In genomic region chr17:49327524-49327923, GRCm38 (mm10) we compare ENCODE assay signal across 28 mouse cellular contexts.
A peak's percentile ranks its signal among the peaks of the same experiment; 100 is the strongest.
DNase-seq lines count a peak whose midpoint lies in the region; ATAC-seq and TF ChIP-seq lines count a peak whose summit lies in the region.
"Had no signal": no experiment of that assay in that cellular context is flagged by ENCODE, and none has a peak within 500 bp of the region (broad histone marks: within the 10 kb centered on the region; RNA-seq: fewer than 3 reads in every experiment).

No protein-coding gene starts in this region.

- H3K36me3 ChIP-seq in forebrain, embryonic 13.5 days (ENCODE audit: poor library complexity, severe bottlenecking) = no peaks in the 10 kb centered on the region
- H3K36me3 ChIP-seq in forebrain, embryonic 12.5 days (replicated peaks) = no peaks in the 10 kb centered on the region
- no peaks in the 10 kb centered on the region for H3K36me3 ChIP-seq in forebrain, postnatal 0 days (ENCODE audit: insufficient read depth)
- H3K36me3 ChIP-seq: embryonic facial prominence, embryonic 12.5 days; G1E; heart, embryonic 12.5 days; heart, embryonic 15.5 days; hindbrain, embryonic 10.5 days; hindbrain, embryonic 13.5 days; intestine, embryonic 15.5 days had no signal

- no peaks in the 10 kb centered on the region for H3K9me3 ChIP-seq in forebrain, embryonic 13.5 days (replicated peaks)
- H3K9me3 ChIP-seq in forebrain, embryonic 12.5 days = no peaks in the 10 kb centered on the region
- no peaks in the 10 kb centered on the region for H3K9me3 ChIP-seq in forebrain, postnatal 0 days (ENCODE audit: low read length)
- H3K9me3 ChIP-seq: embryonic facial prominence, embryonic 12.5 days; heart, embryonic 12.5 days; heart, embryonic 15.5 days; hindbrain, embryonic 10.5 days; hindbrain, embryonic 13.5 days; intestine, embryonic 15.5 days had no signal

- WGBS in forebrain, embryonic 13.5 days = 40% methylated on average over 4 of the region's 4 CpGs
- 43% methylated on average over 4 of the region's 4 CpGs for WGBS in forebrain, embryonic 12.5 days
- WGBS in forebrain, postnatal 0 days = 30% methylated on average over 4 of the region's 4 CpGs

- TF ChIP-seq CTCF in forebrain, postnatal 0 days (IDR thresholded peaks at IDR 0.05; ENCODE audit: low read depth) = no peak

- DNase-seq in retina, postnatal 1 day = peak; percentile 17
- DNase-seq in retina, embryonic 14.5 days (ENCODE audit: low spot score) = no peak
- peak; percentile 27 for DNase-seq in forebrain, postnatal 0 days
- DNase-seq in frontal cortex, postnatal 14 days (ENCODE audit: low spot score in 2 of 2) = no peak
- DNase-seq in c-Kit-positive CD71-positive TER-119-positive erythroid progenitor cells, embryonic 14.5 days (ENCODE audit: low spot score) = no peak
- DNase-seq: adrenal gland, adult 2 months; adrenal gland, postnatal 14 days; B cell, adult 2 months; cerebellum, adult 18-20 months; cerebellum, adult 9-10 months; cerebellum, postnatal 14 days; gastrocnemius, postnatal 25 days; heart, adult 18-20 months; heart, postnatal 10 days; heart, postnatal 36 days; kidney, adult 11 months had no signal

- no peak overlapping the region for H3K4me3 ChIP-seq in forebrain, embryonic 13.5 days
- no peak overlapping the region for H3K4me3 ChIP-seq in forebrain, embryonic 12.5 days (replicated peaks)
- no peak overlapping the region for H3K4me3 ChIP-seq in forebrain, postnatal 0 days (ENCODE audit: low read depth, low read length)
- H3K4me3 ChIP-seq: embryonic facial prominence, embryonic 12.5 days; erythroblast, embryonic 14.5 days; heart, embryonic 12.5 days; heart, embryonic 15.5 days; hindbrain, embryonic 10.5 days; hindbrain, embryonic 13.5 days; intestine, embryonic 15.5 days had no signal

- no peaks in the 10 kb centered on the region for H3K4me1 ChIP-seq in forebrain, embryonic 13.5 days
- H3K4me1 ChIP-seq in forebrain, embryonic 12.5 days = no peaks in the 10 kb centered on the region
- H3K4me1 ChIP-seq in forebrain, postnatal 0 days (ENCODE audit: insufficient read depth) = no peaks in the 10 kb centered on the region
- H3K4me1 ChIP-seq: embryonic facial prominence, embryonic 12.5 days; heart, embryonic 12.5 days; heart, embryonic 15.5 days; hindbrain, embryonic 10.5 days; hindbrain, embryonic 13.5 days; intestine, embryonic 15.5 days had no signal

- H3K9ac ChIP-seq in forebrain, embryonic 13.5 days = no peak overlapping the region
- H3K9ac ChIP-seq in forebrain, embryonic 12.5 days = no peak overlapping the region
- H3K9ac ChIP-seq in forebrain, postnatal 0 days = no peak overlapping the region
- H3K9ac ChIP-seq: embryonic facial prominence, embryonic 12.5 days; heart, embryonic 12.5 days; heart, embryonic 15.5 days; hindbrain, embryonic 13.5 days; intestine, embryonic 15.5 days had no signal

- no peak overlapping the region for H3K4me2 ChIP-seq in forebrain, embryonic 13.5 days
- H3K4me2 ChIP-seq in forebrain, embryonic 12.5 days = no peak overlapping the region
- no peak overlapping the region for H3K4me2 ChIP-seq in forebrain, postnatal 0 days (ENCODE audit: low read depth)
- H3K4me2 ChIP-seq: embryonic facial prominence, embryonic 12.5 days; heart, embryonic 12.5 days; heart, embryonic 15.5 days; hindbrain, embryonic 13.5 days; intestine, embryonic 15.5 days had no signal

- H3K27me3 ChIP-seq in forebrain, embryonic 13.5 days = no peaks in the 10 kb centered on the region
- H3K27me3 ChIP-seq in forebrain, embryonic 12.5 days = peaks cover 4% of the 10 kb centered on the region; the same call in 1 of the 2 replicates
- no peaks in the 10 kb centered on the region for H3K27me3 ChIP-seq in forebrain, postnatal 0 days (ENCODE audit: insufficient read depth, low read length)
- H3K27me3 ChIP-seq: CH12.LX; embryonic facial prominence, embryonic 12.5 days; heart, embryonic 12.5 days; heart, embryonic 15.5 days; hindbrain, embryonic 13.5 days; intestine, embryonic 15.5 days had no signal

- ATAC-seq in forebrain, embryonic 13.5 days = peak; percentile 33
- ATAC-seq in forebrain, embryonic 12.5 days (ENCODE audit: low FRiP score) = no peak
- peak; percentile 34 for ATAC-seq in forebrain, postnatal 0 days
- ATAC-seq: hindbrain, embryonic 16.5 days; intestine, embryonic 15.5 days had no signal

- H3K27ac ChIP-seq in forebrain, embryonic 13.5 days = no peak overlapping the region
- H3K27ac ChIP-seq in forebrain, embryonic 12.5 days = no peak overlapping the region
- no peak overlapping the region for H3K27ac ChIP-seq in forebrain, postnatal 0 days (ENCODE audit: low read depth, low read length)
- H3K27ac ChIP-seq: embryonic facial prominence, embryonic 12.5 days; heart, embryonic 15.5 days; hindbrain, embryonic 10.5 days; hindbrain, embryonic 13.5 days; intestine, embryonic 15.5 days had no signal

Comparison
In these comparisons a context has a peak if more than half of its experiments do, and no peak if none do; other contexts are left out.
1. DNase-seq: peak in retina, postnatal 1 day (single experiment) and forebrain, postnatal 0 days (single experiment); none in retina, embryonic 14.5 days (single experiment), frontal cortex, postnatal 14 days (0 of 2) and c-Kit-positive CD71-positive TER-119-positive erythroid progenitor cells, embryonic 14.5 days (single experiment).